Mouse (Mus musculus) monocyte, adult 5-6 weeks (primary cell): Measurements from ENCODE around the gene Scn1b. TPM values are rescaled to one million over a fixed set of nuclear protein-coding genes. Genes with fewer than 3 reads are reported as not detected.

Experiments
- ATAC-seq: fragments of 153-309, 156-312 bp; replicated peaks from 2 replicates; pipeline ENCODE4 v1.8.0; 2017; ENCODE audit warnings: mild to moderate bottlenecking; ENCODE audit not compliant: low TSS enrichment, insufficient number of reproducible peaks, severe bottlenecking, poor library complexity, low FRiP score
- total RNA-seq: library from RNA; stranded (forward); fragments of 200-1000, 200-491, 200-594 nt; gene quantifications from 3 replicates; pipeline ENCODE4 v1.2.3, GENCODE M21; 2017

Gene Scn1b
- total RNA-seq, 1 experiment from 2014 or later = 3.0 TPM

GRCm38 (mm10) chr7:31122641-31123631, 3.9 kb downstream of the Scn1b start:
- ATAC-seq = no peak

GRCm38 (mm10) chr7:31119556-31119955, 7.2 kb downstream of the Scn1b start:
- no peak for ATAC-seq

GRCm38 (mm10) chr7:31118486-31118885, 8.3 kb downstream of the Scn1b start:
- no peak for ATAC-seq

GRCm38 (mm10) chr7:31117465-31117864, 9.3 kb downstream of the Scn1b start:
- no peak for ATAC-seq

- ATAC-seq = no peak
Measured at GRCm38 (mm10) chr7:31116721-31117145, 10.1 kb downstream of the Scn1b start.

GRCm38 (mm10) chr7:31115587-31116043, 11.2 kb downstream of the Scn1b start:
- peak; percentile 23; the same call in 1 of the 2 replicates for ATAC-seq

- ATAC-seq = no peak
Measured at GRCm38 (mm10) chr7:31115182-31115581, 11.6 kb downstream of the Scn1b start, which contains the start of gene Hpn. TSS of gene Hpn (minus strand) at chr7:31115290.

- ATAC-seq = no peak
Measured at GRCm38 (mm10) chr7:31114646-31115045, 12.2 kb downstream of the Scn1b start.

GRCm38 (mm10) chr7:31113800-31114199, 13.0 kb downstream of the Scn1b start:
- no peak for ATAC-seq

GRCm38 (mm10) chr7:31112036-31112435, 14.8 kb downstream of the Scn1b start:
- no peak for ATAC-seq

GRCm38 (mm10) chr7:31110861-31111385, 15.9 kb downstream of the Scn1b start:
- ATAC-seq = no peak

GRCm38 (mm10) chr7:31109796-31110195, 17.0 kb downstream of the Scn1b start:
- no peak for ATAC-seq

- no peak for ATAC-seq
Measured at GRCm38 (mm10) chr7:31109091-31109490, 17.7 kb downstream of the Scn1b start.

GRCm38 (mm10) chr7:31107781-31108180, 19.0 kb downstream of the Scn1b start:
- no peak for ATAC-seq

GRCm38 (mm10) chr7:31106166-31106565, 20.6 kb downstream of the Scn1b start:
- no peak for ATAC-seq

- ATAC-seq = peak; percentile 64
Measured at GRCm38 (mm10) chr7:31105061-31105768, 21.6 kb downstream of the Scn1b start.

GRCm38 (mm10) chr7:31100786-31101185, 26.0 kb downstream of the Scn1b start:
- no peak for ATAC-seq

GRCm38 (mm10) chr7:31099612-31099982, 27.2 kb downstream of the Scn1b start:
- ATAC-seq = no peak
